Mouse (Mus musculus): ENCODE measurements around the gene Gabrg3. TPM values are rescaled to one million over a fixed set of nuclear protein-coding genes. Genes with fewer than 3 reads are reported as not detected.

The Gabrg3 gene
- total RNA-seq, 1 experiment, result 0.27 TPM

- in situ Hi-C loops (cut with MboI; ENCODE audit: low sequenced_read_pairs in 2 of 2, unreplicated experiment in 2 of 2), result no loop called here
- Histone ChIP-seq H3K9ac (ENCODE audit: insufficient read depth, low read depth, low read length, poor library complexity, severe bottlenecking) (no peak overlapping the region), H3K36me3 (ENCODE audit: control insufficient read depth, insufficient read depth, low read length, poor library complexity, severe bottlenecking) (no peaks in the 10 kb centered on the region), H3K9me3 (ENCODE audit: control insufficient read depth, insufficient read depth, low read depth, low read length) (no peaks in the 10 kb centered on the region), H3K4me1 (ENCODE audit: control insufficient read depth in 2 of 2, insufficient read depth in 2 of 2, low read length in 2 of 2, poor library complexity in 1 of 2) (no peaks in the 10 kb centered on the region), H3K27ac (ENCODE audit: insufficient read depth, low read depth, low read length, poor library complexity, severe bottlenecking) (no peak overlapping the region), H3K4me3 (ENCODE audit: insufficient read depth in 1 of 2, low read depth in 1 of 2, low read length in 2 of 2, poor library complexity in 1 of 2, severe bottlenecking in 1 of 2) (no peak overlapping the region)
- no peak for TF ChIP-seq MAFK (IDR thresholded peaks at IDR 0.05; ENCODE audit: insufficient read depth, low read depth, low read length)
- no peak for TF ChIP-seq HCFC1 (IDR thresholded peaks at IDR 0.05; ENCODE audit: borderline replicate concordance, insufficient read depth, low read length)
- no peak for TF ChIP-seq CHD2 (IDR thresholded peaks at IDR 0.05; ENCODE audit: low read depth, low read length)
- TF ChIP-seq ZC3H11A (IDR thresholded peaks at IDR 0.05; ENCODE audit: borderline replicate concordance, low read depth, low read length), result no peak
- TF ChIP-seq ZNF384 (IDR thresholded peaks at IDR 0.05; ENCODE audit: low read depth, low read length), result no peak
- no peak for DNase-seq (ENCODE audit: low read depth, low spot score)
These were observed 607.9 kb downstream of the Gabrg3 start for GRCm38 (mm10) chr7:56779122-56779521.

- Histone ChIP-seq H3K4me3 (ENCODE audit: insufficient read depth in 1 of 2, low read depth in 1 of 2, low read length in 2 of 2, poor library complexity in 1 of 2, severe bottlenecking in 1 of 2) (no peak overlapping the region), H3K9me3 (ENCODE audit: control insufficient read depth, insufficient read depth, low read depth, low read length) (no peaks in the 10 kb centered on the region), H3K4me1 (ENCODE audit: control insufficient read depth in 2 of 2, insufficient read depth in 2 of 2, low read length in 2 of 2, poor library complexity in 1 of 2) (no peaks in the 10 kb centered on the region), H3K36me3 (ENCODE audit: control insufficient read depth, insufficient read depth, low read length, poor library complexity, severe bottlenecking) (no peaks in the 10 kb centered on the region), H3K27ac (ENCODE audit: insufficient read depth, low read depth, low read length, poor library complexity, severe bottlenecking) (no peak overlapping the region), H3K9ac (ENCODE audit: insufficient read depth, low read depth, low read length, poor library complexity, severe bottlenecking) (no peak overlapping the region)
- TF ChIP-seq ZC3H11A (IDR thresholded peaks at IDR 0.05; ENCODE audit: borderline replicate concordance, low read depth, low read length) (no peak), HCFC1 (IDR thresholded peaks at IDR 0.05; ENCODE audit: borderline replicate concordance, insufficient read depth, low read length) (no peak), MAFK (IDR thresholded peaks at IDR 0.05; ENCODE audit: insufficient read depth, low read depth, low read length) (no peak), CHD2 (IDR thresholded peaks at IDR 0.05; ENCODE audit: low read depth, low read length) (no peak), ZNF384 (IDR thresholded peaks at IDR 0.05; ENCODE audit: low read depth, low read length) (no peak)
- DNase-seq (ENCODE audit: low read depth, low spot score), result no peak
- in situ Hi-C loops (cut with MboI; ENCODE audit: low sequenced_read_pairs in 2 of 2, unreplicated experiment in 2 of 2), result no loop called here
These were observed 618.8 kb downstream of the Gabrg3 start for GRCm38 (mm10) chr7:56768216-56768615.

GRCm38 (mm10) chr7:56767796-56768195 is 619.2 kb downstream of the Gabrg3 start:
- no peaks in the 10 kb centered on the region for H3K36me3 ChIP-seq (ENCODE audit: control insufficient read depth, insufficient read depth, low read length, poor library complexity, severe bottlenecking)
- H3K4me3 ChIP-seq (ENCODE audit: insufficient read depth in 1 of 2, low read depth in 1 of 2, low read length in 2 of 2, poor library complexity in 1 of 2, severe bottlenecking in 1 of 2), result no peak overlapping the region
- no peak overlapping the region for H3K9ac ChIP-seq (ENCODE audit: insufficient read depth, low read depth, low read length, poor library complexity, severe bottlenecking)
- H3K4me1 ChIP-seq (ENCODE audit: control insufficient read depth in 2 of 2, insufficient read depth in 2 of 2, low read length in 2 of 2, poor library complexity in 1 of 2), result no peaks in the 10 kb centered on the region
- no peak overlapping the region for H3K27ac ChIP-seq (ENCODE audit: insufficient read depth, low read depth, low read length, poor library complexity, severe bottlenecking)
- H3K9me3 ChIP-seq (ENCODE audit: control insufficient read depth, insufficient read depth, low read depth, low read length), result no peaks in the 10 kb centered on the region
- no peak for TF ChIP-seq MAFK (IDR thresholded peaks at IDR 0.05; ENCODE audit: insufficient read depth, low read depth, low read length)
- TF ChIP-seq ZC3H11A (IDR thresholded peaks at IDR 0.05; ENCODE audit: borderline replicate concordance, low read depth, low read length), result no peak
- TF ChIP-seq ZNF384 (IDR thresholded peaks at IDR 0.05; ENCODE audit: low read depth, low read length), result no peak
- no peak for TF ChIP-seq CHD2 (IDR thresholded peaks at IDR 0.05; ENCODE audit: low read depth, low read length)
- TF ChIP-seq HCFC1 (IDR thresholded peaks at IDR 0.05; ENCODE audit: borderline replicate concordance, insufficient read depth, low read length), result no peak
- no peak for DNase-seq (ENCODE audit: low read depth, low spot score)
- in situ Hi-C loops (cut with MboI; ENCODE audit: low sequenced_read_pairs in 2 of 2, unreplicated experiment in 2 of 2), result no loop called here

DNA sequence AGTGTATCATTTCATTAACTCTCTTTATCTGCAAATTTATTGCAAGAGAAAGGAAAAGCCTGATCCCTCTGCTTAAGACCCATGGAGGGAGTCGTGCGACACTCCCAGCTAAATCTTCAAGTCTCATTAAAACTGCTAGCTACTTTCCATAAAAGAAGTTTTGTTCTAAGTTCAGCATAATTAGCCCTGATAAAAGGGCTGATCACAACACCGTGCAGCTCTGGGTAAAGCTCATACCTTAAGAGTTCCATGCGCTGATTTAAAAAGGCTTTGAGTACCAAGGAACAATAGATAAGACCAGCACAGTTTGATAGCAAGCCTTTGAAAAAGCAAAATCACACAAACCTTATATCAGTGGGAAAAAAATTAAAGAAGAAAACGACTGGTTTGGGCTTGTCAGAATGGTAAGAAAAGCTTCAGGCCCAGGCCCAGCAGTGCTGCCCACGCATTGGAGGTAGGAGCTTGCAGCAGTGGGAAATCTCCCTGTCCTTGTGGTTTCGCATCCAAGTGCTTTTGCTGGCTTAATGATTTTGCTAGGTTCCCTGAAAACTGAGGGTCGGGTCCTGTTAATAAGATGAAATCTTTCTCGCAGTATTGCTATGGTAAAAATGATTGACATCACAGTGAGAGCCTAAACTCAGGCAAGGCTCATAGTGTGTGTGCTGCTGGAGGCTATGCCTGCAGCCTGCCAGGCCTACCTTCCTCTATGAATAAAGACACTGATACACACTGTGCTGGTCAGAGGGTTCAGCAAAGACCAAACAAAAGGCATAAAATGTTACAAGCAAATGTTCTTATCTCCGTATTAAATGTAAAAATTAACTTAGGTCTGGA is 621.2 kb downstream of the Gabrg3 start:
- H3K4me3 ChIP-seq (ENCODE audit: insufficient read depth in 1 of 2, low read depth in 1 of 2, low read length in 2 of 2, poor library complexity in 1 of 2, severe bottlenecking in 1 of 2), result no peak overlapping the region
- H3K9ac ChIP-seq (ENCODE audit: insufficient read depth, low read depth, low read length, poor library complexity, severe bottlenecking), result no peak overlapping the region
- in situ Hi-C loops (cut with MboI; ENCODE audit: low sequenced_read_pairs in 2 of 2, unreplicated experiment in 2 of 2), result no loop called here
- no peak overlapping the region for H3K27ac ChIP-seq (ENCODE audit: insufficient read depth, low read depth, low read length, poor library complexity, severe bottlenecking)
- H3K9me3 ChIP-seq (ENCODE audit: control insufficient read depth, insufficient read depth, low read depth, low read length), result no peaks in the 10 kb centered on the region
- no peaks in the 10 kb centered on the region for H3K36me3 ChIP-seq (ENCODE audit: control insufficient read depth, insufficient read depth, low read length, poor library complexity, severe bottlenecking)
- DNase-seq (ENCODE audit: low read depth, low spot score), result no peak
- TF ChIP-seq ZC3H11A (IDR thresholded peaks at IDR 0.05; ENCODE audit: borderline replicate concordance, low read depth, low read length) (no peak), MAFK (IDR thresholded peaks at IDR 0.05; ENCODE audit: insufficient read depth, low read depth, low read length) (no peak), CHD2 (IDR thresholded peaks at IDR 0.05; ENCODE audit: low read depth, low read length) (no peak), ZNF384 (IDR thresholded peaks at IDR 0.05; ENCODE audit: low read depth, low read length) (no peak), HCFC1 (IDR thresholded peaks at IDR 0.05; ENCODE audit: borderline replicate concordance, insufficient read depth, low read length) (no peak)
- no peaks in the 10 kb centered on the region for H3K4me1 ChIP-seq (ENCODE audit: control insufficient read depth in 2 of 2, insufficient read depth in 2 of 2, low read length in 2 of 2, poor library complexity in 1 of 2)

All from ES-E14 (cell line).